Mouse (Mus musculus) cerebellum, adult 2 months (tissue): ENCODE data around the gene Vmn2r87.

ENCODE experiments used
- CTCF ChIP-seq: fragments of 200-500 bp; IDR thresholded peaks from 2 replicates; pipeline ENCODE4 v1.5.1; 2011; ENCODE audit warnings: low read depth, mild to moderate bottlenecking, control low read depth, low read length, moderate library complexity, borderline replicate concordance; ENCODE audit not compliant: insufficient read depth
- POLR2A ChIP-seq: fragments of 200-500 bp; IDR thresholded peaks from 2 replicates; pipeline ENCODE4 v1.6.1; 2011; ENCODE audit warnings: low read length, control low read depth, borderline replicate concordance; ENCODE audit not compliant: insufficient read depth

DNA sequence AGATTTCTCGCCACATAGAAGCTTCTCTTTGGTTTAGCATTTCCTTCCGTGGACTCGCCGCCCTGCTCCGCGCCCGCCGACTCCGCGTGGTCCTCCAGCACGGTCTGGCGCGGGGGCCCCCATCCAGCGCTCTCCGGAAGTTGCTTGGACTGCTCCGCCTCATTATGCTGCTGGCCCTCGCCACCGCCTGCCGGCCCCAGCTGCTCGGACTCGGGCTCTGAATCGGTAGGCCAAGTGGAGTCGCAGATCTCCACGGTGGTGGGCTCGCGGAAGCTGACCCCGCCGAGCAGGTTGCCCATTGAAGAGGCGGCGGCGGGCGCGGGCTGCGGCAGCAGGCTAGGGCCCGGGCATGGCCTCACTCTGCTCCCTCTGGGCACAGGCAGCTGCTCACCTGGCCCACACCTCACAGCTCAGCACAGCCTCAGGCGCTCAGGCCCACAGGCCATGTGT is 26.9 kb downstream of the Vmn2r87 start:
- TF ChIP-seq CTCF (no peak), POLR2A (no peak)
